Mouse (Mus musculus): ENCODE data around the gene Clps. TPM values are rescaled to one million over a fixed set of nuclear protein-coding genes. Genes with fewer than 3 reads are reported as not detected.
"Not testable (repeated sequence)": the region's sequence is repeated elsewhere in the genome, so short reads cannot be mapped to it uniquely, and the experiment has no call there.

The Clps gene
- polyA plus RNA-seq, 1 experiment, result not detected

- Histone ChIP-seq H3K27ac (replicated peaks; ENCODE audit: low read depth, low read length) (no peak overlapping the region), H3K4me1 (ENCODE audit: control insufficient read depth, insufficient read depth, insufficient read length, low read length) (no peaks in the 10 kb centered on the region)
Measured at GRCm38 (mm10) chr17:28567541-28567940, 7.0 kb upstream of the Clps start.

DNA sequence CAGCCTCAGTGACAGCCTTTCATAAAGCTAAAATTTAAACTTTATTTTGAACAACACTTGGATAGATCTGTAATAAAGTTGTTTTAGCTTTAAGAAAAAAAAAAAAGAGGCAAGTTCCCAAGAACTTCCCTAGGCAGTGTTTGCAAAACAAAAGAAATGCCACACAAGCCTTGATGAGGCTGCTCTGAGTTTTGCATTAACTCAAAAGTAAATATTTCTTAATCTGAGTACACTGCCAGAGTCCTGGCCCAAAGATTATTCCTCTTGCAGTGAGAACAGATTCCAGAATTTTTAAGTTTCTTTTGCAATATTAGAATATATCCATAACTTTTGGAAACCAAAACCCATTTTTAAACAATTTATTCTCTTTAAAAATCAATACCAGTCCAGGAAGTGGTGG, 4.6 kb upstream of the Clps start:
- no peaks in the 10 kb centered on the region for H3K4me1 ChIP-seq (ENCODE audit: control insufficient read depth, insufficient read depth, insufficient read length, low read length)
- no peak overlapping the region for H3K4me3 ChIP-seq (ENCODE audit: insufficient read depth, low read depth, low read length)
- H3K27ac ChIP-seq (replicated peaks; ENCODE audit: low read depth, low read length), result no peak overlapping the region

More at GRCm38 (mm10) chr17:28567541-28567940, 7.0 kb upstream of the Clps start:
- no peak overlapping the region for H3K4me3 ChIP-seq (ENCODE audit: insufficient read depth, low read depth, low read length)

GRCm38 (mm10) chr17:28561613-28562012, 1.0 kb upstream of the Clps start:
- no peak overlapping the region for H3K27ac ChIP-seq (replicated peaks; ENCODE audit: low read depth, low read length)
- H3K4me1 ChIP-seq (ENCODE audit: control insufficient read depth, insufficient read depth, insufficient read length, low read length), result no peaks in the 10 kb centered on the region
- H3K4me3 ChIP-seq (ENCODE audit: insufficient read depth, low read depth, low read length), result no peak overlapping the region

- Histone ChIP-seq H3K27ac (replicated peaks; ENCODE audit: low read depth, low read length) (no peak overlapping the region), H3K4me1 (ENCODE audit: control insufficient read depth, insufficient read depth, insufficient read length, low read length) (no peaks in the 10 kb centered on the region), H3K4me3 (ENCODE audit: insufficient read depth, low read depth, low read length) (no peak overlapping the region)
Measured at GRCm38 (mm10) chr17:28557772-28558171, 2.8 kb downstream of the Clps start.

GRCm38 (mm10) chr17:28556635-28557396, 3.8 kb downstream of the Clps start:
- H3K4me3 ChIP-seq (ENCODE audit: insufficient read depth, low read depth, low read length), result no peak overlapping the region
- no peaks in the 10 kb centered on the region for H3K4me1 ChIP-seq (ENCODE audit: control insufficient read depth, insufficient read depth, insufficient read length, low read length)
- H3K27ac ChIP-seq (replicated peaks; ENCODE audit: low read depth, low read length), result no peak overlapping the region

DNA sequence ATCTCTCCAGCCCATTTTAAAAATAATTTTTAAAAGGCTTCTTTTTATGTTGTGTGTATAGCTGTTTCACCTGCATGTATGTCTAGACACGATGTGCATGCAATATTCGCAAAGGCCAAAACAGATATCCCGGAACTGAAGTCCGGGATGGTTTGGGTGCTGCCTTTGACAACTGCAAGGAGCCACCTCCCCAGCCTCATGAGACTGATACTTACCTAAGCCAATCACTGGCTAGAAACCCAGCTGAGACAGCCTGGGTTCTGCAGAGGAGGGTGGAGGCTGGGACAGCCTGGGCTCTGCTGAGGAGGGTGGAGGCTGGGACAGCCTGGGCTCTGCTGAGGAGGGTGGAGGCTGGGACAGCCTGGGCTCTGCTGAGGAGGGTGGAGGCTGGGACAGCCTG, 6.5 kb downstream of the Clps start:
- not testable (repeated sequence) for H3K27ac ChIP-seq (replicated peaks; ENCODE audit: low read depth, low read length); H3K4me3 ChIP-seq (ENCODE audit: insufficient read depth, low read depth, low read length); H3K4me1 ChIP-seq (ENCODE audit: control insufficient read depth, insufficient read depth, insufficient read length, low read length)

DNA sequence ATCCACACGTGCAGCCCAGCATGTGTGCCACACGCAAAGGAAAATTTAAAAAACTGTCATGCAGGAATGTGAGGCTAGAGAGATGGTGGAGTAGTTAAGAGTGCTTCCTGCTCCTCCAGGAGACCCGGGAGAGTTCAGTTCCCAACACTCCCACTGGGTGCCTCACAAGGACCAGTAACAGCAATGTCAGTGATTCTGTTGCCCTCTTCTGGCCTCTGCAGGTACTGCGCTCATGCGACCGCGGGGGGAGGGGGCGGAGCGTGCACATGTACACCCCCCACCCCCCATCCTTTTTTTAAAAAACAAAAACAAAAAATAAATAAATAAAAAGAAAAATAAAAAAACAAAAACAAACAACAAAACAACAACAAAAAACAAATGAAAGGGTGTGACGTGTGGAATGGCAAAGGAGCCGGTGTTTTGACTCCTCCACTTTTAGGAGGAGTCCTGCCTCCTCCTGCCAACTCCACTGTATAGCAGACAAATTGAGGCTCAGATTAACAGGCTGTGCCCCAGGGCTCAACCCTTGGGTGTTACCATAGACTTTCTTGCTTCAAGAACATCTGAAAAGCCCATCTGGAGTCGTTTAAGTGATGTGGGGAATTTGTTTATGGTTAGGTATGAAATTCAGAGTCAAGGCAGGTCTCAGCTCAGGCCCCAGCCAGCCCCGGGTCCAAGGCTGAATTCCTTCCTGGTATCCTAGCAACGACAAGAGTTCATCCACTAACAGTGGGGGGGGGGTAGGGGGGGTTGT, 7.3 kb downstream of the Clps start:
- no peaks in the 10 kb centered on the region for H3K4me1 ChIP-seq (ENCODE audit: control insufficient read depth, insufficient read depth, insufficient read length, low read length)
- H3K4me3 ChIP-seq (ENCODE audit: insufficient read depth, low read depth, low read length), result no peak overlapping the region
- H3K27ac ChIP-seq (replicated peaks; ENCODE audit: low read depth, low read length), result no peak overlapping the region

DNA sequence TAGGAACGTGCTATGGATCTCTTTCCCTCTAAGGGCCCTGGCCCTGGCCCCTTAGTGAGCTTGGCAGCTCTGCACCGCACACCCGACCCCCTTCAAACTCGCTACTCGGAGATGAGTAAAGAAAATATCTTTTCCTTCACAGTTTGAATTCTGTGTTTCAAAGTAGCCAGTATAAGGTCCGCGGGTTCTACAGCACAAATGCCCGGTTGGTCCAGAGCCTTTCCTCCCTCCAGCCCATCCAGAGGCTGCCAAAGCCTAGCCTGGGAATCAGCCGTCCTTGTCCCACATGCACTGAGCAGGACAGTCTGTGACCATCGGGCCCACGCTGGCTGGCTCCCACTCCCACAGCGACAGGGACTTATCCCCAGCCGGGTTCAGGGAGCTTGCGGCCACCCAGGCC, 11.5 kb downstream of the Clps start, which contains the start of gene Clpsl2:
Clpsl2 (plus strand) TSS at position 301 of the 400 bp plus-strand sequence.
- Histone ChIP-seq H3K27ac (replicated peaks; ENCODE audit: low read depth, low read length) (no peak within 1 kb of the TSS), H3K4me1 (ENCODE audit: control insufficient read depth, insufficient read depth, insufficient read length, low read length) (no peaks in the 10 kb centered on the region), H3K4me3 (ENCODE audit: insufficient read depth, low read depth, low read length) (no peak within 1 kb of the TSS)

DNA sequence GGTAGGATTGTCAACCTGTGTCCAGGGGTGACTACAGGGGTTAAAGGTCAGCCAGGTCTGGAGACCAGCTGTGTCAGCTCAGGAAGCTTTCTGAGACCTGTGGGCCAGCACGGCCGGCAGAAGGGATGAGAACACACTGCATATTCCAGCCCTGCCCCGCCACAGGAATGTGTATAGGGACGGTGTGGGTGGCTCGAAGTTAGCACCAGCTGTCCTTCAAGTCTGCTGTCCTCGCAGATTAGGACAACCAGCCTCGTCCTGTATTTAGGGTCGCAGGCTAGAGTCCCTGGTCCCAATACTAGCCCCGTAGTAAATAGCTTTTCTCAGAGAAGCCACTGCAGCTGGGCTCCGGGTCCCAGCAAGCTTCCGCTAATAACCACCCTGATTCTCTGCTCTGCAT, 12.0 kb downstream of the Clps start:
- Histone ChIP-seq H3K27ac (replicated peaks; ENCODE audit: low read depth, low read length) (no peak overlapping the region), H3K4me3 (ENCODE audit: insufficient read depth, low read depth, low read length) (no peak overlapping the region), H3K4me1 (ENCODE audit: control insufficient read depth, insufficient read depth, insufficient read length, low read length) (no peaks in the 10 kb centered on the region)

GRCm38 (mm10) chr17:28546925-28547324, 13.6 kb downstream of the Clps start:
- H3K4me1 ChIP-seq (ENCODE audit: control insufficient read depth, insufficient read depth, insufficient read length, low read length), result no peaks in the 10 kb centered on the region
- H3K4me3 ChIP-seq (ENCODE audit: insufficient read depth, low read depth, low read length), result no peak overlapping the region
- no peak overlapping the region for H3K27ac ChIP-seq (replicated peaks; ENCODE audit: low read depth, low read length)

GRCm38 (mm10) chr17:28537881-28538280, 22.7 kb downstream of the Clps start:
- no peaks in the 10 kb centered on the region for H3K4me1 ChIP-seq (ENCODE audit: control insufficient read depth, insufficient read depth, insufficient read length, low read length)
- no peak overlapping the region for H3K27ac ChIP-seq (replicated peaks; ENCODE audit: low read depth, low read length)
- H3K4me3 ChIP-seq (ENCODE audit: insufficient read depth, low read depth, low read length), result no peak overlapping the region

DNA sequence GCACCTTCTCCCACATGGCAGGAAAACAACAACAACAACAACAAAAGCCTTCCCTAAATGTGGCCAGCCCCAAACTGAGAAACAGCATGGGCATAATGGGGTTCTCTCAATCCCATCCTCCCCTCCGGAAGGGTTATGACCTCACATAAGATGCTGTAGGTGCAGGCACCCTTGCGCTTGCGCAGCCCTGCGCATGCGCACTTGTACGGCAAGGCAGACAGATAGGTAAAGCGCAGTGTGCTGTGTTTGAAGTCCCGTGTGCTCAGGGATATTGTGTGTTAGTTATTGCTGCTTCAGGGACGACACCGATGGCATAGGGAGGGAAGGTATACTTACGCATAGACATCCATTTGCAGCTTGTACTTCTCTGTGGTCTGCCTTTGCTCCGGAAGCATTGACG, 27.2 kb downstream of the Clps start:
- Histone ChIP-seq H3K27ac (replicated peaks; ENCODE audit: low read depth, low read length) (no peak overlapping the region), H3K4me3 (ENCODE audit: insufficient read depth, low read depth, low read length) (no peak overlapping the region), H3K4me1 (ENCODE audit: control insufficient read depth, insufficient read depth, insufficient read length, low read length) (no peaks in the 10 kb centered on the region)

GRCm38 (mm10) chr17:28532557-28532956, 28.0 kb downstream of the Clps start:
- Histone ChIP-seq H3K27ac (replicated peaks; ENCODE audit: low read depth, low read length) (no peak overlapping the region), H3K4me3 (ENCODE audit: insufficient read depth, low read depth, low read length) (no peak overlapping the region), H3K4me1 (ENCODE audit: control insufficient read depth, insufficient read depth, insufficient read length, low read length) (no peaks in the 10 kb centered on the region)

DNA sequence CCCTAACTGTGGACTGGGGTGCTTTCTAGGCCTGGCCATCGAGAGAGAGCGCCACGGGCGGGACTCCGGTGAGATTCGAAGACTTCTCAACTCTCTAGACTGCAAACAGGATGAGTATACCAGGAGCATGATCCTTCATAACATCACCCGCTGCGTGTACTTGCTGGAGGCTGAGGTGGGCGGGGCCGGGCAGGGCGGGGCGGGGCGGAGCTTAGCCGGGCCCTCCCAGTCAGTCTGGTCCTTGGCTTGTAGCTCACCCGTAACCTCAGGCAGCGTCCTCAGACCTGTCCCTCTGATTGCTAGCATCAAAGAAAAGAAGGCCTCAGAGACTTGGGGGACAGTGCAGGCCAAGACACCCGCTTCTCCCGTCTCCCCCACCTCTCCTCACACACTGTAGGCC, 28.6 kb downstream of the Clps start:
- H3K4me1 ChIP-seq (ENCODE audit: control insufficient read depth, insufficient read depth, insufficient read length, low read length), result no peaks in the 10 kb centered on the region
- no peak overlapping the region for H3K4me3 ChIP-seq (ENCODE audit: insufficient read depth, low read depth, low read length)
- H3K27ac ChIP-seq (replicated peaks; ENCODE audit: low read depth, low read length), result no peak overlapping the region

DNA sequence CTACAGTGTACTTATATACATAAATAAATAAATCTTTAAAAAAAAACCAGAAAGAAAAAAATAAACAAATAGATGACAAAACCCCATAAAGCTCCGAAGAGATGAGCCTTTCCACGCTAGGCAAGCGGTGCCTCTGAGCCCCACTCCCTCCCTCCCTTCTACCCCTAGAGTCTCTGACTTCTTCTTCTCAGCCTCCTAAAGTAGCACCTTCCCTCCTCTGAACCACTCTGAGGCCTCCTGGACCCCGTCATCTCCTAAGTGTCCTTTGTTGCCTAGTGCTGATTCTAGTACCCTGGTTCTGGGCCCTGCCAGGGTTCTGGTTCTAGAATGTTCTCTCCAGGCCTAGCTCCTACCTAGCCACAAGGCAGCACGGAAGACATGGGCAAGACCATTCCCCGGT, 30.1 kb downstream of the Clps start, which contains the start of gene Armc12:
Armc12 (plus strand) TSS at position 301 of the 400 bp plus-strand sequence.
- H3K27ac ChIP-seq (replicated peaks; ENCODE audit: low read depth, low read length), result no peak within 1 kb of the TSS
- no peak within 1 kb of the TSS for H3K4me3 ChIP-seq (ENCODE audit: insufficient read depth, low read depth, low read length)
- no peaks in the 10 kb centered on the region for H3K4me1 ChIP-seq (ENCODE audit: control insufficient read depth, insufficient read depth, insufficient read length, low read length)

DNA sequence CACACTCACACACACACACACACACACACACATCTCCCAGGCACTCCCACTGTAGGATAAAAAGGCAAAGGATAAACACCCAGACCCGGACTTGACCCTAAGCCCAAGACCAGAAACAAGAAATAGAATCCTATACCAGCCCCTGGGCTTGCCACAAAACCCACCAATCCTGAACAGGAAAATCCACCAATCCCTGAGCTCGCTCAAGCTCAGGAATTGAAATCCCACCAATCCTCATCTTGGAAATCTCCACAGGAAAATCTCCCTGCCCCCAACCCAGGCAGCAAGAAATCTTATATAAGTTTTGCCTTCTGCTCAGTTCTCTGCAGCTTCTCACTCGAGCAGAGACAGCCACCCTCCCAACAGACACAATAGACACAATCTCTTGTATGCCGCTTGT, 31.4 kb downstream of the Clps start:
- Histone ChIP-seq H3K4me3 (ENCODE audit: insufficient read depth, low read depth, low read length) (no peak overlapping the region), H3K4me1 (ENCODE audit: control insufficient read depth, insufficient read depth, insufficient read length, low read length) (no peaks in the 10 kb centered on the region), H3K27ac (replicated peaks; ENCODE audit: low read depth, low read length) (no peak overlapping the region)

Measured in brown adipose tissue, adult 24 weeks (tissue).